Mouse (Mus musculus) lung, postnatal 4 days (tissue): Measurements from ENCODE around the gene Acap3.

Source experiments
- DNase-seq, 2 experiments: peaks; one replicate each; pipeline ENCODE4 v3.0.0; 2021

Acap3 gene

GRCm38 (mm10) chr4:155887674-155888073 is 3.9 kb upstream of the Acap3 start:
- peak in 1 of 2 experiments; percentile 21 for DNase-seq

- peak in 1 of 2 experiments; percentile 18 for DNase-seq
These were observed 3.4 kb upstream of the Acap3 start for GRCm38 (mm10) chr4:155888181-155888580.

GRCm38 (mm10) chr4:155889316-155889715 is 2.3 kb upstream of the Acap3 start:
- no peak for DNase-seq

GRCm38 (mm10) chr4:155891011-155891471 is 581 bp upstream of the Acap3 start:
- no peak for DNase-seq

GRCm38 (mm10) chr4:155892017-155892416 is 395 bp downstream of the Acap3 start:
- peak; percentile 91 to 92 for DNase-seq

GRCm38 (mm10) chr4:155892438-155893211 is 1.0 kb downstream of the Acap3 start:
- peak; percentile 53 to 62 for DNase-seq

- DNase-seq = no peak
These were observed 1.6 kb downstream of the Acap3 start for GRCm38 (mm10) chr4:155893212-155893690.

GRCm38 (mm10) chr4:155894311-155894881 is 2.8 kb downstream of the Acap3 start:
- DNase-seq = peak; percentile 83 to 91

DNA sequence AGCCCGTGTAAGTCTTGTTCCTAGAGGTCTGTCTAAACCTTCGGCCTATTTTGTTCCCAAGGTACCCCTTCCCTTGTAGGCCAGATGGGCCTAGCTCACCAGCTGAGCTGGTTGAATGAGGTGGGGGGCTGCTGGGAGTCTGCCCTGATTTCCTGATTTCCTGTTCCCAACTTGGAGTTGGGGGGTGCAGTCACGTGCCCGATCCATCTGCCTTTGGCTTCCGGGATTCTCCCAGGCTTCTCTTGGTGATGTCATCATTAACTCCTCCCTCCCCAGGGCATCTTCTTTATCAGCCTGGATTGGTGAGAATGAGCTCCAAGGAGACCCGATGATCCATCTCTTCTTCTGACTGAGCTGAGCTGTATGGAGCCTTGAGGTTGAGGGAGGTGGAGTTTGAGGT is 3.6 kb downstream of the Acap3 start:
- DNase-seq = peak; percentile 62 to 67

- DNase-seq = peak in 1 of 2 experiments; percentile 4
These were observed 4.2 kb downstream of the Acap3 start for GRCm38 (mm10) chr4:155895826-155896225.

- peak in 1 of 2 experiments; percentile 16 for DNase-seq
These were observed 4.8 kb downstream of the Acap3 start for GRCm38 (mm10) chr4:155896461-155896860.

- DNase-seq = no peak
These were observed 6.7 kb downstream of the Acap3 start for GRCm38 (mm10) chr4:155898318-155898717.

DNA sequence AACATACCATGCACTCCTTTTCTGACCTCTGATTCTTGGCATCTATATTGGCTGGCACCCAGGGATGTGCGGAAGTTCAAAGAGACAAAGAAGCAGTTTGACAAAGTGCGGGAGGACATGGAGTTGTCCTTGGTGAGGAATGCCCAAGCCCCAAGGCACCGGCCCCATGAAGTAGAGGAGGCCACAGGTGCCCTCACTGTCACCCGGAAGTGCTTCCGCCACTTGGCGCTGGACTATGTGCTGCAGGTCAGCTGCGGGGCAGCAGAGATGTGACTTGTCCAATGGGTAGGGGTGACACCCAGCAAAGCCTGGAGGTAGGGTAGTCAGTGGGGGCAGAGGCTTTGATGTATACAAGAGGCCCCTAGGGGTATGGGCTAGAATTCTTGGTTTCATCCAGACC is 7.7 kb downstream of the Acap3 start:
- DNase-seq = peak; percentile 3 to 15

- peak; percentile 67 to 84 for DNase-seq
These were observed 9.6 kb downstream of the Acap3 start for GRCm38 (mm10) chr4:155901205-155901604.

- DNase-seq = peak in 1 of 2 experiments; percentile 23
These were observed 11.6 kb downstream of the Acap3 start for GRCm38 (mm10) chr4:155903246-155903645.

DNA sequence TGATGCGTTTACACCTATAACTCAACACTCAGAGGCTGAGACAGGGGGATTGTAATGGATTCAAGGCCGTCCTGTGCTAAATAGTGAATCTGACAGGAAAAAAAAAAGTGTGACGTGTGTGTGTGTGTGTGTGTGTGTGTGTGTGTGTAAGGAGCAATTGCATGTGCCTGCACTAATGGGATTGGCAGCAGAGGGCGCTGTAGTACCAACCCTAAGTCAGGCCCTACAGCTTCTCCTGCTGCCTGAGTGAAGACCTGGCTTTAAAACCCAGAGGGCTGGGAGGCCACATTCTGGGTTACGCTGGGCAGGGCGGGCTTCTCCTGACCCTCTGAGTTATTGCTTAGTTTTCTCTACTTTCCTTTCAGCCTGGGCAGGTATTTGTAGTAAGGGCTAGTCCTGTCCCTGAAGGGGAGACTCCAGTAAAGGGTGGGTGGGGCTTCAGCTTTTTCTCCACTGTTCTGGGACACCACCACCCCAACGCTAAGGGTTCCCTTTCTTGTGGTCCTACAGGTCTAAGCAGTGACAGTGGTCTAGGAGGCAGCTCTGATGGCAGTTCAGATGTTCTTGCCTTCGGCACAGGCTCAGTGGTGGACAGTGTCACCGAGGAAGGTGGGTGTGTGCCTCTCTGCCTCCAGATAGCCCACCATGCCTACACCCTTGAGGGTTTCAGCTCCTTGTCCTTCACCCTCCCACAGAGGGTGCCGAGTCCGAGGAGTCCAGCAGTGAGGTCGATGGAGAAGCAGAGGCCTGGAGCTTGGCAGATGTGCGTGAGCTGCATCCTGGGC is 12.9 kb downstream of the Acap3 start:
- peak; percentile 27 to 30 for DNase-seq

- DNase-seq = peak; percentile 3 to 17
These were observed 14.0 kb downstream of the Acap3 start for GRCm38 (mm10) chr4:155905634-155906033.

GRCm38 (mm10) chr4:155906125-155906524 is 14.5 kb downstream of the Acap3 start:
- DNase-seq = peak; percentile 3 to 19

GRCm38 (mm10) chr4:155907003-155907402 is 15.4 kb downstream of the Acap3 start:
- peak; percentile 3 to 16 for DNase-seq

GRCm38 (mm10) chr4:155908281-155908680 is 16.7 kb downstream of the Acap3 start:
- peak; percentile 3 to 21 for DNase-seq

- DNase-seq = peak; percentile 4 to 14
These were observed 17.1 kb downstream of the Acap3 start for GRCm38 (mm10) chr4:155908751-155909150.

DNA sequence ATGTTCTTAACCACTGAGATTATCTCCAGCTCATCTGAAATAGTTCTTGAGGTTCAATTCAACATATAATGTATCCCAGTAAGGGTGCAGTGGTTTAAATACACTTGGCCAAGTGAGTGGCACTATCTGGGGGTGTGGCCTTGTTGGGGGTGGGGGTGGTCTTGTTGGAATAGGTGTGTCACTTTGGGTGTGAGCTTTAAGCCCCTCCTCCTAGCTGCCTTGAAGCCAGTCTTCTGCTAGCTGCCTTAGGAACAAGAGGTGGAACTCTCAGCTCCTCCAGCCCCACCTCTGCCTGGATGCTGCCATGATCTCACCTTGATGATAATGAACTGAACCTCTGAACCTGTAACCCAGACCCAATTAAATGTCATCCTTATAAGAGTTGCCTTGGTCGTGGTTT is 40.4 kb downstream of the Acap3 start:
- DNase-seq = no peak

DNA sequence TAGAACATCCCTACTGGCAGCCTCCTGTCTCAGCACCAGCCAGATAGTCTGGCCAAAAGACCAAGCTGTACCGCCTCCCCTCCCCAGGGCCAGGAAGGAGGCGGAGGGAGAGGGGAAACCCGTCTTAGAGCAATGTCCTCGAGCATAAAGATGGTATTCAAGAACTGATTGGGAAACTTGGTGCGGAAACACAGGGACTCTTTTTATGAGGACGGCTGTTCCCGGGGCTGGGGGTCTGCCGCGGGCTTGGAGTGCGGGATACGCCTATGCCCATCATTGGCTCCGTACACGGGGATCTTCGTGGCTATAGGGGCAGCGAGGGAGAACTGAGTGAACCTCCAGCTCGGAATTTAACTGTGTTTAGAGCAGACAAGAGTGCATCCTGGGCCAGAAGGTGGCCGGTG is 51.4 kb downstream of the Acap3 start:
- peak; percentile 49 to 68 for DNase-seq
